Mouse (Mus musculus) myocyte (in vitro differentiated cells): ENCODE results near the gene Tph1.
"Not testable (repeated sequence)": the region's sequence is repeated elsewhere in the genome, so short reads cannot be mapped to it uniquely, and the experiment has no call there.

Source experiments
- MYOG ChIP-seq, 3 experiments: IDR thresholded peaks; one replicate each; pipeline ENCODE4 v1.6.1; 2011; ENCODE audit warnings: control low read depth in 2 of 3, low read depth in 2 of 3, mild to moderate bottlenecking in 2 of 3; ENCODE audit not compliant: insufficient read length in 2 of 3, control insufficient read depth in 1 of 3, insufficient read depth in 1 of 3
- POLR2A ChIP-seq: IDR thresholded peaks from one replicate; pipeline ENCODE4 v1.6.1; 2011; ENCODE audit warnings: low read depth, mild to moderate bottlenecking, control low read depth, moderate library complexity; ENCODE audit not compliant: insufficient read length
- POLR2AphosphoS2 ChIP-seq: IDR thresholded peaks from one replicate; pipeline ENCODE4 v1.6.1; 2011; ENCODE audit warnings: low read depth, control low read depth; ENCODE audit not compliant: insufficient read length

DNA sequence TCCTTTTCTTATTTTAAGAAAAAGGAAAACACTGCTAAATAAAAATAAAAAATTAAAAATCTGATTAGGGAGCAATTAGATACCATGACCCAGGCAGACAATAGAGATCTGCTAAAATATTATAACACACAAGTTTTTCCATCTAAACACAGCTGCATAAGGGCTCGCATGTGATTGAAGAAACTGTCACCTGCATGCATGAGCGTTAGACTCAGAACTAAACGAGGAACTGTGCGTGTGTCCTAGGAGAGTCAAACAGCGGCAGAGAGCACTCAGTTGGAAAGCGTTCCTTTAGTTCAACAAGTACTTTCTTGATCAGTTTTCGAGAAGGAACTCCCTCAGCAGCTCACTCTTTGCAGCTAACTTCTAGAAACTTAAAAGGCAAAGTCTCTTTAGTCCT, 6.7 kb upstream of the Tph1 start:
- TF ChIP-seq POLR2A; MYOG (IDR thresholded peaks at IDR 0.05; ENCODE audit: control insufficient read depth in 1 of 3, insufficient read depth in 1 of 3, insufficient read length in 2 of 3, low read depth in 2 of 3); POLR2AphosphoS2: not testable (repeated sequence)
